Mouse (Mus musculus) cerebellum, adult 2 months (tissue): ENCODE measurements around the gene Dgkh. TPM values are rescaled to one million over a fixed set of nuclear protein-coding genes. Genes with fewer than 3 reads are reported as not detected.

ENCODE experiments used
- DNase-seq, 2 experiments: peaks; one replicate each; pipeline ENCODE4 v3.0.0; 2021
- H3K27ac ChIP-seq: fragments of 200-500 bp; 2 replicates; pipeline ENCODE4 v1.5.1; 2012; ENCODE audit warnings: low read length, control low read depth, inconsistent platforms; ENCODE audit not compliant: insufficient read depth
- H3K27me3 ChIP-seq: fragments of 200-500 bp; 2 replicates; pipeline ENCODE4 v1.6.1; 2012; ENCODE audit warnings: inconsistent platforms, mild to moderate bottlenecking, low read length, moderate library complexity; ENCODE audit not compliant: control insufficient read depth, insufficient read depth
- H3K4me1 ChIP-seq: fragments of 200-500 bp; 2 replicates; pipeline ENCODE4 v1.6.1; 2011; ENCODE audit warnings: low read length; ENCODE audit not compliant: control insufficient read depth, insufficient read depth
- H3K4me3 ChIP-seq: fragments of 200-500 bp; replicated peaks from 2 replicates; pipeline ENCODE3; 2011; ENCODE audit warnings: mild to moderate bottlenecking, low read depth, low read length, control low read depth; ENCODE audit not compliant: insufficient read depth
- CTCF ChIP-seq: fragments of 200-500 bp; IDR thresholded peaks from 2 replicates; pipeline ENCODE4 v1.5.1; 2011; ENCODE audit warnings: low read depth, mild to moderate bottlenecking, control low read depth, low read length, moderate library complexity, borderline replicate concordance; ENCODE audit not compliant: insufficient read depth
- POLR2A ChIP-seq: fragments of 200-500 bp; IDR thresholded peaks from 2 replicates; pipeline ENCODE4 v1.6.1; 2011; ENCODE audit warnings: low read length, control low read depth, borderline replicate concordance; ENCODE audit not compliant: insufficient read depth
- WGBS: fragments of 180-500 bp; shearing (Covaris S2); methylation state at CpG from one replicate; pipeline ENCODE4 v1.1.7; 2018; 5-methylcytosine and 5-hydroxymethylcytosine counted together
- polyA plus RNA-seq: library from polyadenylated mRNA; depleted of rRNA; stranded (reverse); fragments of >200 nt; gene quantifications from 2 replicates; pipeline ENCODE4 v1.2.3, GENCODE M21; 2012

The Dgkh gene
- polyA plus RNA-seq, 1 experiment, result 8.9 TPM

GRCm38 (mm10) chr14:78710647-78711046 lies 21.9 kb downstream of the Dgkh start:
- DNase-seq, result no peak
- no peak overlapping the region for H3K27ac ChIP-seq
- WGBS, result 71% methylated on average over 4 of the region's 4 CpGs
- TF ChIP-seq CTCF (no peak), POLR2A (no peak)
- no peak overlapping the region for H3K4me3 ChIP-seq
- H3K4me1 ChIP-seq, result no peaks in the 10 kb centered on the region
- no peaks in the 10 kb centered on the region for H3K27me3 ChIP-seq

GRCm38 (mm10) chr14:78705616-78706015 lies 27.0 kb downstream of the Dgkh start:
- Histone ChIP-seq H3K4me1 (no peaks in the 10 kb centered on the region; the same call in 1 of the 2 replicates), H3K27ac (no peak overlapping the region), H3K4me3 (no peak overlapping the region), H3K27me3 (no peaks in the 10 kb centered on the region)
- no peak for DNase-seq
- TF ChIP-seq CTCF (no peak), POLR2A (no peak)
- WGBS, result 95% methylated on average over 3 of the region's 3 CpGs

- no peak for DNase-seq
- Histone ChIP-seq H3K27ac (no peak overlapping the region), H3K27me3 (no peaks in the 10 kb centered on the region), H3K4me1 (peaks cover 6% of the 10 kb centered on the region), H3K4me3 (no peak overlapping the region)
- TF ChIP-seq CTCF (no peak), POLR2A (no peak)
- WGBS, result 71% methylated on average over 4 of the region's 4 CpGs
Observed at GRCm38 (mm10) chr14:78703989-78704388, 28.6 kb downstream of the Dgkh start.

- H3K27ac ChIP-seq, result no peak overlapping the region
- 81% methylated on average over 6 of the region's 6 CpGs for WGBS
- DNase-seq, result no peak
- H3K4me1 ChIP-seq, result peaks cover 7% of the 10 kb centered on the region
- H3K4me3 ChIP-seq, result no peak overlapping the region
- TF ChIP-seq CTCF (no peak), POLR2A (no peak)
- no peaks in the 10 kb centered on the region for H3K27me3 ChIP-seq
Observed at GRCm38 (mm10) chr14:78703361-78703760, 29.2 kb downstream of the Dgkh start.

- Histone ChIP-seq H3K27me3 (no peaks in the 10 kb centered on the region), H3K4me1 (peaks cover 7% of the 10 kb centered on the region), H3K4me3 (no peak overlapping the region), H3K27ac (no peak overlapping the region)
- 78% methylated on average over 4 of the region's 4 CpGs for WGBS
- no peak for TF ChIP-seq CTCF
- TF ChIP-seq POLR2A, result no peak
- DNase-seq, result no peak
Observed at GRCm38 (mm10) chr14:78702048-78702447, 30.5 kb downstream of the Dgkh start.

DNA sequence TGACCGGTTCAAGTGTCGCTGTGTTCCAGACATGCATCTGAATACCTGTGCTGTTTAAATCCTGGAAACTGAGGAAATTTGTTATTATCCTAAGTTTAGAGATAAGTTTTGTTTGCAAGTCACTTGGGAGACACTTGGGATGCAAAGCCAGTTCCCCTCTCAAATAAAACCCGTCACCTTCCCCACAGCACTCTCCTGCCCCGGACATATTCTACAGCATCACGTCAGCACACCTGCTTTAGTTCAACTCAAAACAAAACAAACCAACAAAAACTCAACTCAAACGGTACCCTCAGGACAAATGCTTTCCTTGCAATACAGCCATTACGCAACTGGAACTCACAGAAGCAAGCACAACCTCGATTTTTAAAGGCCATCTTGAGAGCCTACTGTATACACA lies 31.1 kb downstream of the Dgkh start:
- Histone ChIP-seq H3K27me3 (no peaks in the 10 kb centered on the region), H3K27ac (no peak overlapping the region), H3K4me1 (peaks cover 7% of the 10 kb centered on the region), H3K4me3 (no peak overlapping the region)
- TF ChIP-seq POLR2A (no peak), CTCF (no peak)
- no peak for DNase-seq
- 91% methylated on average over 8 of the region's 8 CpGs for WGBS

GRCm38 (mm10) chr14:78701087-78701486 lies 31.5 kb downstream of the Dgkh start:
- 92% methylated on average over 9 of the region's 9 CpGs for WGBS

DNA sequence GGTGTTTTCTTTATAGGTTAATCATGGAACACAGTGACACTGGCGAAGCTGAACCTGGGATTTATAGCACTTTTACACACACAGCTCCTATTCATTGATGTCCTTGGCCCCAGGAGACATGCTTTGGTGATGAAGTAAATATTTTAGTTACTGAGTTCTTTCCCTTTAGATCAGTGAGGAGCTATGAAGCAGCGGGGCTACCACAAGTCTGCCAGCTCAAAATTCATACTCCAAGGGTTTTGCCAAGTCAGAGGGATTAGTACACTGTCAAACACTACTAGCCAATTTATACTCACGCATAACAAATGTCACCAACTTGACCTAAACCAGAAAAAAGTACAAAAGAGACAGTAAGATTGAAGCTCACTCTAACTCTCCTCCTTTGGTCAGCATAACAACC lies 32.9 kb downstream of the Dgkh start:
- no peaks in the 10 kb centered on the region for H3K27me3 ChIP-seq
- no peak for DNase-seq
- H3K4me3 ChIP-seq, result no peak overlapping the region
- no peak overlapping the region for H3K27ac ChIP-seq
- 64% methylated on average over 3 of the region's 3 CpGs for WGBS
- peaks cover 7% of the 10 kb centered on the region for H3K4me1 ChIP-seq
- TF ChIP-seq POLR2A, result no peak

More at GRCm38 (mm10) chr14:78701087-78701486, 31.5 kb downstream of the Dgkh start:
- H3K27ac ChIP-seq, result no peak overlapping the region
- TF ChIP-seq CTCF, result no peak
- TF ChIP-seq POLR2A, result no peak
- no peak for DNase-seq
- no peaks in the 10 kb centered on the region for H3K27me3 ChIP-seq
- H3K4me3 ChIP-seq, result no peak overlapping the region
- peaks cover 7% of the 10 kb centered on the region for H3K4me1 ChIP-seq
